Mouse (Mus musculus): ENCODE results near the gene Nkd1. TPM values are rescaled to one million over a fixed set of nuclear protein-coding genes. Genes with fewer than 3 reads are reported as not detected.

Nkd1 gene
- polyA plus RNA-seq, 1 experiment from 2014 or later, result 45.0 TPM

DNA sequence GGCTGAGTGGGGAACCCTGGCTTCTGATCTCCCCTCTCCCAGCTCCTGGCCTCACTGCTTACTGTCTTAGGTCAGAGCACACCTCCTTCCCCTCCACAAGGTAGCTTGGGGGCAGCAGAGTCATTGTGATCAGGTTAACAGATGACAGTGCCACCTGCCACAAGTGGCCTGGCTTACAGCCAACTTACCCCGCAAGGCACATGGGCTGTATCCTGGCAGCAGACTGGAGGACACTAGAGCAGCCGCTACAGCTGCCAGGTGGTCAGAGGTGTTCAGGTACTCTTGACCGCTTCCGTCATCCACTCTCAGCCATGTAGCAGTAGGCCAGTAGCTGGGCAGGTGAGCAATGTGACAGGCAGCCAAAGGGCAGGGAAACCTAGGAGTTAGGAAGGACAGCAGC lies 45.0 kb downstream of the Nkd1 start:
- ATAC-seq (replicated peaks; ENCODE audit: insufficient number of reproducible peaks, low FRiP score, low TSS enrichment, low read depth), result no peak
- WGBS, result 94% methylated on average over 4 of the region's 4 CpGs
- Histone ChIP-seq H3K27ac (replicated peaks; ENCODE audit: low read depth, low read length) (no peak overlapping the region), H3K36me3 (replicated peaks; ENCODE audit: control insufficient read depth, insufficient read depth, low read depth, low read length) (no peaks in the 10 kb centered on the region), H3K4me1 (ENCODE audit: control insufficient read depth, insufficient read depth, low read length) (peaks cover 3% of the 10 kb centered on the region), H3K27me3 (ENCODE audit: control insufficient read depth, insufficient read depth, low read length) (no peaks in the 10 kb centered on the region), H3K4me3 (ENCODE audit: low read depth, low read length) (no peak overlapping the region), H3K9me3 (replicated peaks; ENCODE audit: control insufficient read depth, low read length) (no peaks in the 10 kb centered on the region), H3K9ac (replicated peaks; ENCODE audit: low read length) (no peak overlapping the region), H3K4me2 (ENCODE audit: low read depth, low read length) (no peak overlapping the region)
- no peak for DNase-seq (ENCODE audit: low spot score)

DNA sequence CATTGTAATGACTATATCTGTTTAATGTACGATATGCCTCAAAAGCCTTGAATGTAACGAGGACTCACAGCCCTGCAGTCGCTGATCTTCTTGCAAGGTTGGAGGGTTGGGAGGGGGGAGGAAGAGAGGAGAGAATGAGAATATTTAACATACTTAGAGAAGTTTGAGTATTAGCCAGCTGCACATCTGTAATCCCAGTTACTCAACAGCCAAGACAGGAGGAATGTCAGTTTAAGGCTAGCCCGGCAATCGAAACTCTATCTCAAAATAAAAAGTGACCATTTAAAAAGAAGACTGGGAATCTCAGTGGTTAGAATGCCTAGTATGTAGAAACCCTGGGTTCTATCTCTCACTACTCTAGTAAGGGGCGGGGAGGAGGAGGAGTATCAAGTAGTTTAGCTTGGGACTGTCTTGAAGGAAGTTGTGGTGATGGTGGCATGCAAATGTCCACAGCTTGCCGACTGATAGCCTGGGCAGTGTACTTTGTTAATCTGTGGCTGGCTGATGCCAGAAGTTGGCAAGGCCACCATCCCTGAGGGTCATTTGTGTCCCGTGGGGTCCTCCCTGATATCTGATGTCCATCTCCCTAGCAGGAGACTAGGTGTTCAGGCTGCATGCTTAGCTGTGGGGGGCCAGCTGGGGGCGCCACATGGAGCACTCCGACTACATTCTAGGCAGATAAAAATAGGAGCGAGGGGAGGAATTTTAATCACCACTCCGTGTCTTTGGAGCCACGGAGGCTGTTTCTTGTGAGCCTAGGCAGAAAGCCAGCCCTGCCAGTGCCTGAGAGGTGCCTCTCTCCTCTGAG lies 46.4 kb downstream of the Nkd1 start:
- H3K27me3 ChIP-seq (ENCODE audit: control insufficient read depth, insufficient read depth, low read length), result no peaks in the 10 kb centered on the region
- no peak for ATAC-seq (replicated peaks; ENCODE audit: insufficient number of reproducible peaks, low FRiP score, low TSS enrichment, low read depth)
- no peak overlapping the region for H3K4me3 ChIP-seq (ENCODE audit: low read depth, low read length)
- H3K4me1 ChIP-seq (ENCODE audit: control insufficient read depth, insufficient read depth, low read length), result peaks cover 5% of the 10 kb centered on the region
- H3K9me3 ChIP-seq (replicated peaks; ENCODE audit: control insufficient read depth, low read length), result no peaks in the 10 kb centered on the region
- H3K27ac ChIP-seq (replicated peaks; ENCODE audit: low read depth, low read length), result no peak overlapping the region
- WGBS, result 60% methylated on average over 13 of the region's 13 CpGs
- no peak overlapping the region for H3K4me2 ChIP-seq (ENCODE audit: low read depth, low read length)
- DNase-seq (ENCODE audit: low spot score), result peak; percentile 41
- no peak overlapping the region for H3K9ac ChIP-seq (replicated peaks; ENCODE audit: low read length)
- no peaks in the 10 kb centered on the region for H3K36me3 ChIP-seq (replicated peaks; ENCODE audit: control insufficient read depth, insufficient read depth, low read depth, low read length)

DNA sequence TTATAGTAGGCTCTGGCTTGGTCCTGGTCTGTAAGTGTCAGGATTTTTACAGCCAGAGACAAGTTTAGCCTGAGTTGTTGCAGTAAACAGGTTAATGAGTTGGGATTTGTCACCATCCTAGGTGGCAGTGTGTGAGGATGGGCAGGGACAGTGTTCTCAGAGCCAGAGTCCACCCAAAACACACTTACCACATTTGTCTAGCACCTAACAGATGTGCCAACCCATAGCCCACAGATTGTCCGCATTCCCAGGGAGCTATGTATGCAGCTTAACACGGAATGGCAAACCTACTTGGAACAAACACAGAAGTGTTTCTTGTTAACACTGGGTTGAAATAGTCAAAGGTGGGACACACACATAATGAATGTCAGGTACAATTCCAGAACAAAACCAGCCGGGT lies 47.1 kb downstream of the Nkd1 start:
- H3K36me3 ChIP-seq (replicated peaks; ENCODE audit: control insufficient read depth, insufficient read depth, low read depth, low read length), result no peaks in the 10 kb centered on the region
- H3K9me3 ChIP-seq (replicated peaks; ENCODE audit: control insufficient read depth, low read length), result no peaks in the 10 kb centered on the region
- H3K4me1 ChIP-seq (ENCODE audit: control insufficient read depth, insufficient read depth, low read length), result peaks cover 5% of the 10 kb centered on the region
- no peak overlapping the region for H3K4me2 ChIP-seq (ENCODE audit: low read depth, low read length)
- ATAC-seq (replicated peaks; ENCODE audit: insufficient number of reproducible peaks, low FRiP score, low TSS enrichment, low read depth) (no peak), DNase-seq (ENCODE audit: low spot score) (no peak)
- H3K27me3 ChIP-seq (ENCODE audit: control insufficient read depth, insufficient read depth, low read length), result no peaks in the 10 kb centered on the region
- H3K9ac ChIP-seq (replicated peaks; ENCODE audit: low read length), result no peak overlapping the region
- no peak overlapping the region for H3K27ac ChIP-seq (replicated peaks; ENCODE audit: low read depth, low read length)
- 87% methylated on average over 3 of the region's 3 CpGs for WGBS
- H3K4me3 ChIP-seq (ENCODE audit: low read depth, low read length), result no peak overlapping the region

DNA sequence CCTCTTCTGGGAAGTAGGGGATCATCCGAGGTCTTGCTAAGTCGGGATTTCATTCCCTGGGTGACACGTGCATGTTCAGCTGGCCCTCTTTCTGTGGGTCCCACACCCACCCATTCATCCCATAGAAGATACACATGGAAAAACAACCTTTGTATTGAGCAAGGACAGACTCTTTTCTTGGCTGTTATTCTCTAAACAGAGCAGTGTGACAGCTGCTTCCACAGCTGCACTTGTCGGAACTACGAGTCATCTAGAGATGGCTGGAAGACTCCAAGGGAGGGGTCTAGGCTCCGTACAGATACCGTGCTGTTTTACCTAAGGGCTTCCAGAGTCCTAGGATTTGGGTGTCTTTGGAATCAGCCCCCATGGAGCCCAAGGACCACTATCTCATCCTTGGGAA lies 48.2 kb downstream of the Nkd1 start:
- Histone ChIP-seq H3K4me2 (ENCODE audit: low read depth, low read length) (no peak overlapping the region), H3K4me3 (ENCODE audit: low read depth, low read length) (no peak overlapping the region), H3K27me3 (ENCODE audit: control insufficient read depth, insufficient read depth, low read length) (no peaks in the 10 kb centered on the region), H3K36me3 (replicated peaks; ENCODE audit: control insufficient read depth, insufficient read depth, low read depth, low read length) (no peaks in the 10 kb centered on the region), H3K4me1 (ENCODE audit: control insufficient read depth, insufficient read depth, low read length) (peaks cover 5% of the 10 kb centered on the region), H3K9me3 (replicated peaks; ENCODE audit: control insufficient read depth, low read length) (no peaks in the 10 kb centered on the region), H3K9ac (replicated peaks; ENCODE audit: low read length) (no peak overlapping the region), H3K27ac (replicated peaks; ENCODE audit: low read depth, low read length) (no peak overlapping the region)
- DNase-seq (ENCODE audit: low spot score) (no peak), ATAC-seq (replicated peaks; ENCODE audit: insufficient number of reproducible peaks, low FRiP score, low TSS enrichment, low read depth) (no peak)
- 73% methylated on average over 7 of the region's 7 CpGs for WGBS

DNA sequence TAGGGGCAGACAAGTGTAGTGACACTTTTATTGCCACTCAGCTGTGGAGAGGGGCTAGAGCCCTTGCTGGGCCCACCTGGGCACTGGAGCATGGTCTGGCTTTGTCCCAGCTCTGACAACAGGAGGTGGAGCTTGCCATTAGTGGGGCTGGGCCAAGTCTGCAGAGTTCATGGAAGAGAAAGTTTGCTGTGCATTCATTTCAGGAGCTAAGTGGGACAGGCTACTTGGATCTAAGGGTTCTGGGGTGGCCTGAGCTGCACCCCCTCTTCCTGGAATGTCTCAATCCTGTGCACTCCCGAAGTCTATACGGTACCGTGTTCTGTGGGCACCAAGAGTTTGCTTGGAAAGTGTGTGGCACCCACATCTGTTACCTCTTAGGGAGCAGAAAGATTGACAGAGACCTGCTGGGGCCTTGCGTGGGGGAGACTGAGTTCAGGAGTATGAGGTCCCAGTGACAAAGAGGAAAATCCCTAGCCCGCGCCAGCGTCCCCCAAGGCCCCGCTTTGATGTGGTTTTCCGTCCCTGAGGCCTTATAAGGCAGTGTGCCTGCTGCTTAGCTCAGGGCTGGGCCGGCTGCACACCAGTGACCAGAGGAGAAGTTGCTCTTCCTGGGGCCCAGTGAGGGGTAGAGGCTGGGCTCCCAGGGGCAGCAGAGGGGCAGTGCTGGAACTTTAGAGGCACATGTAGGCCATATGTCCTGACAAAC lies 49.3 kb downstream of the Nkd1 start:
- Histone ChIP-seq H3K9me3 (replicated peaks; ENCODE audit: control insufficient read depth, low read length) (no peaks in the 10 kb centered on the region), H3K27me3 (ENCODE audit: control insufficient read depth, insufficient read depth, low read length) (no peaks in the 10 kb centered on the region), H3K9ac (replicated peaks; ENCODE audit: low read length) (no peak overlapping the region), H3K4me1 (ENCODE audit: control insufficient read depth, insufficient read depth, low read length) (peaks cover 2% of the 10 kb centered on the region), H3K4me2 (ENCODE audit: low read depth, low read length) (no peak overlapping the region), H3K4me3 (ENCODE audit: low read depth, low read length) (no peak overlapping the region), H3K27ac (replicated peaks; ENCODE audit: low read depth, low read length) (peak overlapping the region; percentile 42; the same call in 1 of the 2 replicates), H3K36me3 (replicated peaks; ENCODE audit: control insufficient read depth, insufficient read depth, low read depth, low read length) (no peaks in the 10 kb centered on the region)
- 20% methylated on average over 10 of the region's 10 CpGs for WGBS
- peak; percentile 75 for ATAC-seq (replicated peaks; ENCODE audit: insufficient number of reproducible peaks, low FRiP score, low TSS enrichment, low read depth)
- DNase-seq (ENCODE audit: low spot score), result peak; percentile 85

DNA sequence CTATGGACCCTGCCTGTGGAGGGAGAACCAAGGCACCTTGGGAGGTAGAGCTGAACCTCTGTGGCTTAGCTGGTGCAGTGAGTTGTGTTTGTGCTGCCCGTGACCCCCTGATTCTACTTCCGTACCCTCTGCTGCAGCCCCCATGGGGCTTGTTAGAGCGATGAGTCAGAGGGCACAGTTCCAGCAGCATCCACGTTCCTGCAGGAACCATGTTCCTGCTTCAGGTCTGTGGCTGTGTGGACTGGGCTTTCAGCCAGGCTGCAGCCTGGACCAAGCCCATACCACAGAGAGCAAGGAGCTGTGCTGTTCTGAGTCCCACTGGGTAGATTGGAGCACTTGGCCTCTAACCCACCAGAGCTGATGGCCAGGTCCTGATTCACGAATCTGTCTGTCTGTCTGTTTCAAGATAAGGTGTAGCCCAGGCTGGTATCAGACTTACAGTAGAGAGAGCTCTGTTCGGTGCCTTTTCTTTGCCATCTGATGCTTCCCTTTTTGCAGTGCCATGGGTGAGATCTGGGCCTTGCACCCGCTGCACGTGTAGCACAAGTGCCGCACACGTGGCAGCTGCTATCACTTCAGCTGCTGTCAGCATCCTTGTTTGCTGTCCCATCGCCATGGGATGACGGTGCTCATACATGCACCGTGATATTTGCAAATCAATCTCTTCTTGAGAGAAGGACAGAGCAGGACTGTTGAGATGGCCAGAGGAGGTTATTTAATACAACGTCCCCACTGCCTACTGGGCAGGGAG lies 50.5 kb downstream of the Nkd1 start:
- no peak overlapping the region for H3K4me2 ChIP-seq (ENCODE audit: low read depth, low read length)
- DNase-seq (ENCODE audit: low spot score) (no peak), ATAC-seq (replicated peaks; ENCODE audit: insufficient number of reproducible peaks, low FRiP score, low TSS enrichment, low read depth) (no peak)
- H3K27me3 ChIP-seq (ENCODE audit: control insufficient read depth, insufficient read depth, low read length), result no peaks in the 10 kb centered on the region
- no peak overlapping the region for H3K4me3 ChIP-seq (ENCODE audit: low read depth, low read length)
- 0 out of 2 replicates have a peak overlapping the region, but pooled peaks have one; percentile 42 for H3K27ac ChIP-seq (replicated peaks; ENCODE audit: low read depth, low read length)
- H3K9ac ChIP-seq (replicated peaks; ENCODE audit: low read length), result no peak overlapping the region
- 81% methylated on average over 14 of the region's 14 CpGs for WGBS
- H3K9me3 ChIP-seq (replicated peaks; ENCODE audit: control insufficient read depth, low read length), result no peaks in the 10 kb centered on the region
- peaks cover 2% of the 10 kb centered on the region for H3K4me1 ChIP-seq (ENCODE audit: control insufficient read depth, insufficient read depth, low read length)
- no peaks in the 10 kb centered on the region for H3K36me3 ChIP-seq (replicated peaks; ENCODE audit: control insufficient read depth, insufficient read depth, low read depth, low read length)

DNA sequence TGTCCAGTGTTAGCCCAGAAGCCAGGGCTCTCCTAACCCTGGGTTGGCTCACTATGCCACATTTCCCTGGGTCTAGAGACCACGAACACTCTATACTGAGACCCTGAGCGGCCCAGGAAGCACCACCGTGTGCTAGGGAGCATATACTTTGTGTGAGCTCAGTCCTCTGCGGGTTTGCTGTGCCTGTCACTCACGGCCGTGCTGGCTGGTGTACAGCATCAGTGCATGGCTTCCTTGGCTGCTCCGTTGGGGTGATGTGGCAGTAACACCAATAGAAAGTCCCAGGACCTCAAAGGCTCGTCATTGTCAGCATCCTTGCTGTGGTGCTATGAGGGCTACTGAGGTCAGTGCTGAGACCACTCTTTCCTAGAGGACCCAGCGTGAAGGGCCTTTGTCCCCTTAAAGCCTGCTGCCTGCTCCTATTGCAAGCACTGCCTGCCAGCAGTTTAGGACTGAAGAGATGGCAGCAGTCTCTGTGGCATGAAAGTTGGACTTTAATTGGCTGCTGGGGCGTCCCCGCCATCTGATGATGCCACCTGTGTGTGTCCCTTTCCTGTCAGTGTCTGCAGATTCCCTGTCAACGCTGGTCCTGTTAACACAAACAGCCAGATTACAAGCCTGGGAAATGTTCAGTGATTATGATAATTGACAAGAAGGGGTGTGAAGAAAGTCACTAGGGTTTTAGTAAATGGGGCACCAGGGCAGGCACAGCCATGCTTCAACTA lies 51.2 kb downstream of the Nkd1 start:
- no peak for ATAC-seq (replicated peaks; ENCODE audit: insufficient number of reproducible peaks, low FRiP score, low TSS enrichment, low read depth)
- WGBS, result 86% methylated on average over 12 of the region's 12 CpGs
- no peak for DNase-seq (ENCODE audit: low spot score)
- Histone ChIP-seq H3K9ac (replicated peaks; ENCODE audit: low read length) (no peak overlapping the region), H3K9me3 (replicated peaks; ENCODE audit: control insufficient read depth, low read length) (no peaks in the 10 kb centered on the region), H3K27me3 (ENCODE audit: control insufficient read depth, insufficient read depth, low read length) (no peaks in the 10 kb centered on the region), H3K27ac (replicated peaks; ENCODE audit: low read depth, low read length) (no peak overlapping the region), H3K4me1 (ENCODE audit: control insufficient read depth, insufficient read depth, low read length) (peaks cover 2% of the 10 kb centered on the region), H3K4me2 (ENCODE audit: low read depth, low read length) (no peak overlapping the region), H3K4me3 (ENCODE audit: low read depth, low read length) (no peak overlapping the region), H3K36me3 (replicated peaks; ENCODE audit: control insufficient read depth, insufficient read depth, low read depth, low read length) (no peaks in the 10 kb centered on the region)
